Mouse (Mus musculus): Measurements from ENCODE around the gene Ceacam18. TPM values are rescaled to one million over a fixed set of nuclear protein-coding genes. Genes with fewer than 3 reads are reported as not detected.

Gene Ceacam18
- total RNA-seq (2021), result not detected
- long read RNA-seq, experiment 1, result 0 reads
- long read RNA-seq, experiment 2, result 0 reads

DNA sequence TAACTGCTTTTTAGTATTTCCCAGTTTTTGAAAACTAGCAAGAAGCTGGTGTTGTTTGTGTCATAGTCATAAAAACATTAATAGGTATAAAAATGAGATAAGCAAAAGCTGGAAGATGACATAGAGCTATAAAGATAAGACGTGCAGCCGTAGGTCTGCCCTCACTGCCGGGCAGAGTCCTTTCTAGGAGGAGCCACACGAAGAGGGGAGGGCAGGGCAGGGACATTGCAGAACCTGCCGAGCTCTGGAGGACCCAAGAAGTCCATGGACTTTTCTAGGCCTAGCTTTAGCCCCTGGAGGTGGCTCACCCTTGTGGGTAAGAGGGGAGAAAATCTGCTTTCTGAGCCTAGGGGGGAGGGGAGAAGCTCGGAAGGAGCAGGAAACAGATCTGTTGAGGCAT is at the start of gene Ceacam18:
Ceacam18 (plus strand) TSS at position 208 of the 400 bp plus-strand sequence.
- no peak for DNase-seq (ENCODE audit: low spot score)

DNA sequence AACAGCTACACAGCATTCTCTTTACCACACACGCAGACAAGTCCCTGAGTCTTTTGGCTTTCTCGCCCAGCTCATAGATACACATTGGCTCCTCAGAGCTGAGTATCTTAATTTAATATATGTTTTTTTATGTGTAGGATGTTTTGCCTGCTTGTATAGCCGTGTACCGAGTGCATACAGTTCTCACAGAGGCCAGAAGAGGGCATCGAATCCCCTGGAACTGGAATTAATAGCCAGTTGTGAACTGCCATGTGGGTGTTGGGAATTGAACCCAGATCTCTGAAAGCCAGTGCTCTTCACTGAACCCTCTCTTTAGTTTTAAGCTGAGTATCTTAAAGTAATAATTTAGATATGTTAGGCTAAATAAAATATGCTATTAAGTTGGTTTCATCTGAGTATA is 49.7 kb upstream of the Ceacam18 start:
- DNase-seq (ENCODE audit: low spot score), result no peak

DNA sequence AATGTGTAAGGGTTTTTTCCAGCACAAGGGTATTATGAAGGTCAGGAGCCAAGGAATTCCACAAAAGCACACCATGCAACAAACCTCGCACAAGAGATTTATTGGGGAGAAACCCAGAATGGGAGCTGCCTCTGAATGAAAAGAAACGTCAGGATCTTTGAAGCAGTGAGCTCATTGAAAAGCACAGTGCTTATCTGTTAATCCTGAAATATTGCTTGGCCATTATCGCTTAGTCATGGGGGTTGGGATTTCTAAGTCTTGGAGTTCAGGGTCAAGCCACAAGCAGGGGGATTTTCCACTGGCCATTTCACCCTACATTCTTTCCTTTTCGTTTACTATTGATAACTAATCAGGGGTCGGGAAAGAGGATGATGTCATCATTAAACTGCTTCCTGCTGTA is 32.6 kb upstream of the Ceacam18 start:
- no peak for DNase-seq (ENCODE audit: low spot score)

DNA sequence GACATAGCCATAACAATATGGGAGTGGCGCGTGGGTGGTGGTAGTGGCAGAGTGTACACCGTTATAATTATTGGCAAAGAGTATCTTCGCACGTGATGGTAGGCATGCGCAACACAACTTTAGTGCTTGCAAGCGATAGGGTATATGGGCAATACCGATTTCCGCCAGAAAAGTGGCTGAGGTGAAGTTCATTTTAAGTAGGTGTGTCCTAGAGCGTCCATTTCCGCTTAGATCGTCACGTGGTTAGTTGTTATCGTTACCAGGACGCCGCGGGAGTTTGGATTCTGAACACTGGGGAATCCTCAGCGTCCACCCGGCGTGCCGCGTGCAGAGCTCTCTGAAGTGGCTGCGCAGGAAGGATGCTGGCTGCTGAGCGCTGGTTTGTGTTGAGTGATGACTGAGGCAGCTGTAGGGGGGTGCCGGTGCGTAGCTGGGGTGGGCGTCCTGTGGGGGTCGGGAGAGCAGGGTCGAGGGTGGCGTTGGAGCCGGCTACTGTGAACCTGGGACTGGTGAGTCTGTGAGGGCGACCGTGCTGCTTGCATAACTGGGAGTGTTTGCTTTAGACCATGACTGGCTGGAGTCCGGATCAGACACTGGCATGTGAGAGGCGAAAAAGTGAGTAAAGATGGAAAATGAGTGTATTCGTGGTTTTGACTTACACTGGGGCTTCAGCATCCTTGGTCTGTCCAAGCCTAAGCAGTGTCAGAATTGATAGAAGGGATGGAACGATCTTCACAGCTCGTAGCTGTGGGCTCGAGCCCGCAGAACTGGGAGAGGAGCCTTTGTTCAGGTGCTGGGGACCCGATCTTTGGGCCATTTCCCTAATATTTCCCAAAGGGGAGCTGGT is 27.4 kb upstream of the Ceacam18 start, which contains the start of gene Zfp819:
Zfp819 (plus strand) TSS at position 274 of the 847 bp plus-strand sequence.
- peak; percentile 33 for DNase-seq (ENCODE audit: low spot score)

DNA sequence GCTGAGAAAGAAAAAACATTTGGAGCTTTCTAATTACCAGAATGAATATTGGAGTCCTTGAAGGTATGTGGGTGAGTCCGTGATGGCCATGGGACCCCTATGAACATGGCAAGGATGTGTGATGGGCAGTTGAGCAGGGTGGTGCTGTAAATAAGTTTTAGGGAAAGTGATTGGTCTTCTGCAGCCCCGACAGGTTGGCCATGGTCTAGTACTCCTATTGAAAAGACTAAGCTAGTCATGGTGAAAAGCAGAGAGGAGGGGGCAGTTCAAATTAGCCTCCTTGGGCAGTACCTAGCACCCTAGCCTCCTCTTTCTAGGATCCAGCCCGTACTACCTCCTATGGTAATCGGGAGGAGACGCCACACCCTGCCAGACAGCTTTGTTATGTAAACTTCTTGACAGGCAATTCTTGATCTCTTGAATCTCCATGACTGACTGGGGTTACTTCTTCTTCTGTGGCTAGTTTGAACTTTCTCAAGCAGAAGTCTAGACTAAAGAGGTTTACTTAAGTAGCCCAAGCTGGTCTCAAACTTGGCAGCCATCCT is 26.7 kb upstream of the Ceacam18 start:
- DNase-seq (ENCODE audit: low spot score), result no peak

DNA sequence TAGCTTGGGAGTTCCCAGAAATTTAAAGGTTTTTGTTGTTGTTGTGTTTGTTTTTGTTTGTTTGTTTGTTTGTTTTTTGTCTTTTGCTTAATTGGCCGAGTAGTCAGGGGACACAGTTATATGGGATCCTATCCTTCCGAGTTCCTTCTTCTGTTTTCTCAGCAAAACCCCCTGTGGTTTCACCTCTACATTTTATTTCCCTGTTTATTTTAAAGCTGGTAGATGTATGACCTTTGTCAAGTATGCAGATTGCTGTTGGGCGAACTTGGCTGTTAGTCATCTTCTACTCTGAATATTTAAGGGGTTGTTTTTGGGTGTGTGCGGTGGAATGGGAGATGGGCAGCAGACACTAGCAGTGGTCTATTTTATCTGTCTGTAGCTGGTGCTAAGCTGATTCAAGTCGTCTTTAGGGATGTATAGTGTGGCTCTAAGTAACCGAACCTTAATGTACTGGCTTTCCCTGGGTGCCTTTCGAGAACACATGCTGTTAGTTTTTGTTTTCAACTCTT is 26.1 kb upstream of the Ceacam18 start:
- DNase-seq (ENCODE audit: low spot score), result no peak

DNA sequence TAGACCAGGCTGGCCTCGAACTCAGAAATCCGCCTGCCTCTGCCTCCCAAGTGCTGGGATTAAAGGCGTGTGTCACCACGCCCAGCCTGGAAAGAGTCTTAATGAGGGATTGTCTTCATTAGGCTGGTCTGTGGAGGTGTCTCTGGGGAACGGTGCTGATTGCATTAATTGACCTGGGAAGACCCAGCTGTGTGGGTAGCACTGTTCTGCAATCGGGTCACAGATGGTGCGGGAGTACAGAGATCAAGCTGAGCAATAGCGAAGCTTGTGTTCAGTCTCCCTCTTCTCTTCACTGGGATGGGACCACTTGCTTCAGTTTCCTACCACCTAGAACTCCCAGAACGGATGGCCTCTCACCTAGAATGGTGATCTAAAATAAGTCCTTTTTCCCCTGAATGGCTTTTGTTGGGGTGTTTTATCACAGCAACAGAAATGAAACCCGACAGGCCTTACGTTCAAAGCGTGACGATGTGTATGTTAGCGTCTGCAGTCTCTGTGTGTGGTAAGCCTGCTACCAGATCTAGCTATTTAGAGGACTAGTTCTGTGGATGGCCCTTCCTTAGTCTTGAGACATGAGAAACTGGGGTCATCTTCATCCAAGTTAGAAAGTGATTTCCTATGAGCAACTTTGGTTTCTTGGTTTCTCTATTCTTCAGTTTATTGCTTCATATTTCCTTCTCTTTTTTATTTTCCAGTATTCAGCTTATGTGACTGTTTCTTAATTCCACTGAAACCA is 20.5 kb upstream of the Ceacam18 start:
- DNase-seq (ENCODE audit: low spot score), result no peak

DNA sequence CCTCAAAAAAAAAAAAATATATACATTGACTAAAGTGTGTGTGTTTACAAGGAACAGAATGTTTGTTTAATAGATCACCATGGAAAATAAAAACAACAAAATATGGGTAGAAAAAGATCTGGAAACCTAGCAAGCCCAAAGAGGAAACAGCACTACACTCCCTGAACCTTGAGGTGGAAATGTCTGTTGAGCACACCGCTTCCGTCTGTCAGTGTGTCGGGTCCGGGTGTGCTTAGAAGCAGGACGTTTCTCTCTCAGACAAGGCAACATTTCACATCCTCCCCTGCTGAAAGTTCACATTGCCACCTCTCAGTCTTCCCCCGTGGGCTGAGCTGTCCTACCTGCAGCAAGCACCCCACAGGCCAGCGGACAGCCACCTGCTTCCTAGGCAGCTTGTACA is 11.6 kb upstream of the Ceacam18 start:
- no peak for DNase-seq (ENCODE audit: low spot score)

DNA sequence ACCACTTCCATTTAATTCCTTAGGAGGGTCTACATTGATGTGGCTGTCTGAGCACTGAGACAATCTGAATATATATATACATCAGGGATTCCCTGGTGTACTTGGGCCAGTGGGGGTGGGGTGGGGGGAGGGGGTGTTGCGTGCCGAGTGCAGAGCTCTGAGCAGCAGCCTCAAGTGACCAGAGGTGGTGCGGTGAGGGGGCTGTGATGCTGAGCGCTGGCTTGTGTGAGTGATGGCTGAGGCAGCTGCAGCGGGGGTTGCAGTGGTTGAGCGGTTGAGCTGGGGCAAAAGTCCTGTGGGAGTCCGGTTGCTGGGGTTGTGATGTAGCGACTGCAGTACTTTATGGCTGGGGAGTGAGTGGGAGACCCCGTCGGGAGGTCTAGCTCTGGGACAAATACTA is 10.7 kb upstream of the Ceacam18 start:
- DNase-seq (ENCODE audit: low spot score), result no peak

DNA sequence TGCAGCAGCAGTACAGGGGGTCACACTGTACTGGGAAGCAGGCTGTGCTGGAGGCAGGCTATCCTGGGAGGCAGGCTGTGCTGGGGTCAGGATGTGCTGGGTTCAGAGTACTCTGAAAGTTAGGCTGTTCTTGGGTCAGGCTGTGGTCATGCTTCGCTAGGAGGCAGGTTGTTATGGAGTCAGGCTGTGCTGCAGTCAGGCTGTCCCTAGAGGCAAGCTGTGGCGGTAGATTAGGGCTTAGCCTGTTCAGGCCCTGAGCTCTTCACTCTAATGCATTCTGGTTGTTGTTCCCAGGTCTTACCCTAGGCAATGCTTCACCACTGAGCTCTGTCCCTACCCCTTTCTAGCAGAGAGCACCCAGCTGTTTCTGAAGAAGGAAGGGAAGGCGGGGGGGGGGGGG is 9.4 kb upstream of the Ceacam18 start:
- no peak for DNase-seq (ENCODE audit: low spot score)

DNA sequence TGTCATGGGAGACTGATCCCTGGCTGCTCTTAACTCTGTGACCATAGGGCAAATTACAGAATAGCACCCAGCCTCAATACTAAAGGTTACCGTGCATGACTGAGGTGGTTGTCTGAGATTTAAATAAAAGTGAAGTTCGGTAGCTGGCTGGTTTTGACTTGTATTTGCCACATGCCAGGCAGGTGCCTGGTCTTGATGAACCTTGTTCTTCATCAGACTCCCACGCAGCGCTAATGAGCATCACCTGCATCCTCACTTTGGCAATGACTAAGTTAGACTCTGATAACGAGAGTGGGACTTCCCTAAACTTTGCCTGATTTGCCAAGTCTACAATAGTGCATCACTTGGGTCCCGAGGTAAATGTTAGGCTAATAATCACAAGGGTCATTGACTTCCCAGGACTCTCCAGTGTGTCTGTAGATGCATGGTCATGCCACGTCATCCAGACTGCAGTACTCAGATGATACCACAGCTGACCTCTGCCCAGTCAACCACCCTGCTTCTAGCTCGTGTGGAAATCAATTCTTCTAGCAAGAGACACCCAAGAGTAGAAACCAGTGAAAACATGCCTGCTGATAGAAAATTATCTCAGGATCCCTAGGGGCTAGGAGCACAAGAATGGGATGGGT is 8.6 kb upstream of the Ceacam18 start:
- DNase-seq (ENCODE audit: low spot score), result no peak

DNA sequence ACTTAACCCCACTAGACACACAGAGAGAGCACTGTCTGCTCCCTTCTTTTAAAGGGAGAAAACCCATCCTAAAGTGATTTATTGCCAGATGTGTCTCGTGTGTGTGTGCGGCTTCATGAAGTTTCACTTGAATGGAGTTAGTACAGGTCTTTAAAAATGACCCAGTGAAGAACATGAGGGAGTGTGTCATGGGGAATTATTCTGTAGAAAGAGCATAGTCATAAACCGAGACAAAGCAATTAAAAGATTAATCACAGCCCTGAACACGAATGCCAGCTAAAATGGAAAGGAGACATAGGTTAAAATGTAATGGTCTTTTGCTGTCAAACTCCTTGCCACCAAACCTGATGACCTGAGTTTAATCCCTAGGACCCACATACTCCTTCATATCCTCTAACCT is 567 bp upstream of the Ceacam18 start:
- DNase-seq (ENCODE audit: low spot score), result no peak

DNA sequence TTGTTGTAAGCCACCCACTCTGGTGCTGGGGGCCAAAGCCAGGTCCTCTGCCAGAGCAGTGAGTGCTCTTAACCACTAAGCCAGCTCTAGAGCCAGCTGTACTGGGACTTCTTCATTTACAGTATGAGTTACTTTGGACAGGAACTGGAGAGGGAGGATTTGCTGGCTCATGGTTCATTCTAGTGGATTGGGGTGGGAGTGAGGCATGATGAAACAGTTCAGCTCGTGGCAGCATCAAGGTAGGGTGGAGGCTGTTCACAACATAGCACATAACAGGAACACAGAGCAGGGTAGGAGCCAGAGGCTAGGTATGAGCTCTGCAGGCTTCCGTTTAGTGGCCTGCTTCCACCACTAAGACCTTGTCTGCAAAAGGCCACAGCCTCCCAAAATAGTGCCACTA is 1.7 kb downstream of the Ceacam18 start:
- DNase-seq (ENCODE audit: low spot score), result no peak

DNA sequence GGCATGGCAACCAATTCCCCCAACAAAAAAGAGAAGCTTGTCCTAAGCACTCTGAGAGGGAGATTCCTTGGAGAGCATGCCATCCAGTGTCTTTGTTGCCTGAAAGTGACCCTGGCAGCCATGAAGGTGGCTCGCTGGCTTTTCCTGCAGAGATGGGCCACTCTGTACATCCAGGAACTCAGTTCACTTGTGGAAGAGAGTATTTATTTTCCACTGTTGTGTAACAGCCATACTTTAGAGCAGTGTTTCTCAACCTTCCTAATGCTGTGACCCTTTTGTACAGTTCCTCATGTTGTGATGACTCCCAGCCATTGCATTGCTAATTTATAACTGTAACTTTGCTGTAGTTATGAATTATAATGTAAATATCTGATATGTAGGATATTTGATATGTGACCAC is 2.6 kb downstream of the Ceacam18 start:
- DNase-seq (ENCODE audit: low spot score), result no peak

DNA sequence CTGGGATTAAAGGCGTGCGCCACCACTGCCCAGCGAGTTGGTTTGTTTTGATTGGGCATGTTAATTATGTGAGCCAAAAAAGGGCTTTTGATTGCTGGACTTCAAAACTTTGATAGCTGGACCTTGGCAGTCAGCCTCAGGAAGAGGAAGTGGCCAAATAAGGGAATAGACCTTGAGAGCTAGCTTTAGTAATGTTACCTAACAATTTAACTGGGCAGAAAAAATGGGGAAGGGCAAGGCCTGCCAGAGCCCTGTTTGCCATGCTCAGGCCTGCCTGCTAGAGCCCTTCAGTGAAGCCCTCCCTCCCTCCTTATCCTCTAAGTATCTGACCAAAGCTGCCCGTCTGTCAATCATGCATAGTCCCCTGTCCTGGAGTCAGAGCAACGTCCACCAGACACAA is 8.1 kb downstream of the Ceacam18 start:
- DNase-seq (ENCODE audit: low spot score), result no peak

DNA sequence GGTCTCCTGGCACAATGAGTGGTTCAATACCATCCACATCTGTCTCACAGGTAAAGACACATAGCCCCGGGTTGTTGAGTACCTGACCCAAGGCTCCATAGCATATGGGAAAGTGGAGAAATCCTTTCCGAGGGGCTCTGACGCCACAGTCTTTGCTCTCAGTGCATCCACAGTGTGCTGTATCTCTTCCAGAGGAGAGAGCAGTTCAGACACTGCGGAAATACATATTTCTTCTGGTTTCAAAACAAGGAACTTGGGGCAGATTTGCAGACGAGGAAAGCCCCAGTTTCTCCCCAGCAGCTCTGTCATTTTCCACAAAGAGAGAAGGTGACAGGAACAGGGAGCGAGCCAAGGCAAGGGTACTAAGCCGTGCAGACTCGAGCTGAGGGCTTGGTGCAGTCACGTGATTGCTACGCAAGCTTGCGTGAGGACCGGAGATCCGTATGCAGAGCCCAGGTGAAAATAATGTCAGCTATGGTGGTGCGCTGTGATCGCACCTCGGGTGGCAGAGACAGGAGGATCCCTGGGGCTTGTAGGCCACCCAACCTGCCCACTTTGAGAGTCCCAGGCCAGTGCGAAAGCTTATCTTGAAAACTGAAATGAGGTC is 8.6 kb downstream of the Ceacam18 start:
- DNase-seq (ENCODE audit: low spot score), result no peak

DNA sequence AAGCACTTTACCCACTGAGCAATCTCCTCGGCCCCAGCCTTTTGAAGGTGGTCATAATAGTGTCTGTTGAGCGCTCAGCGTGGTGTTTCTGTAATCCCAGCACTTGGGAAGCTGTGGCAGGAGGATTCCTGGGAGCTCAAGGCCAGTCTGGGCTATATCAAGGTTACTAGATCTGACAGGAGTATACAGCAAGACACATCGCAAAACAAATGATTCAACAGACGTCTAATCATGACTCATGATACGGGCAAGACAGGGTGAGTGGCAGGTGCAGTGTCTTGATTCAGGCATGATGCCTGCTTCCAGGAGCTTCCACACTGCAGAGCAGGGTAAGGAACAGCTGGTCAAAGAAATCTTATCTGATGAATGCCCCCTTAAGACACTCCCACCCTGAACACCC is 18.2 kb downstream of the Ceacam18 start:
- no peak for DNase-seq (ENCODE audit: low spot score)

DNA sequence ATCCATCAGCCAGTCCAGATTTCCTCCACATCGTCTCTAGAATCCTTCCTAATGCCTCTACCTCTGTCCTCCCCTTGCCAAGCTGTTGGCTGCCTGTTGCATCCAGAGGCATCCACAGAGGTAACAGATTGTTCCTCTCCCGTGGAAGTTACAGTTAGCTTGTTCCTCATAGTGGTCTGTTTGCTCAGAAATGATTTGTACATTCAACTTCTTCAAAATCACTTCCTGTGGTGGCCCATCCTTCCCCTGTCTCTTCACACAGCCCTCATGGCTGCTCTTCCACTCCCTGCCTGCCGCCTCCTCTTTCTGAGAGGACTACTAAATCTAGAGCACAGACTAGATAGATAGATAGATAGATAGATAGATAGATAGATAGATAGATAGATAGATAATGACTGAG is 20.0 kb downstream of the Ceacam18 start:
- no peak for DNase-seq (ENCODE audit: low spot score)

DNA sequence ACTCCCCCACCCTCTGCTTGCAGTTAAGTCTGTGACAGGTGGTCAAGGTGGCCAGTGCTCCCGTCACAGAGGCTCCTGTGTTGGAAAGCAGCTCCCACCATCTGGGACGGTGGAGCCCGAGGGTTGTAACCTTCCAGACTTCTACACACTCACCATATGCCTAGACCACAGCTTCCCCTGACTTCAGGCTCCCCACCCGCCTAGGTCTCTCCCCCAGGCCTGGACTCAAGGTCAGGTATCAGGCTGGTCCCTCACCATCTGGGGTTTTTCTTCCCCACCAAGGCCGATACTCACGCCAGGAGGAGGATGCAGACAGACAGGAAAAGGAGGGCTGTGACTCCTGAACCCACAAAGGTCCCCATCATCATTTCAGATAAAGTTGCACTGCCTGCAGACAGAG is 21.7 kb downstream of the Ceacam18 start:
- DNase-seq (ENCODE audit: low spot score), result no peak

DNA sequence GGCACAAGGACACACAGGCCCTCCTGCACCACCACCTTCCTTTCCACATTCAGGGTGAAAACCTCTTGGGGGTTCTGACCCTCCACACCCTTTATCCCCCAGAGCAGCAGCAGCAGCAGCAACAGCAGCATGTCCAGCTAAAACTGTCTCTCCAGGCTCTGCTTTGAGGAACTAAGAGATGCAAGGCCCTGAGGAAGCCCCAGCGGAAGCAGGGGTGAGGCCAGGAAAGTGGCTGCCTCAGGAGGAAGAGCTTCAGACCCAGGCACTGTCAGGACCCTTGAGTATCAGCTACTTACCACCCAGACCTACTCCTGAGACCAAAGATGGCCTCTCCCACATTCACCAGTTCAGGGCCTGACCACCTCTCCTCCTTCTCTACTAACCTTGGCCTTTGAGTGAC is 25.5 kb downstream of the Ceacam18 start, which contains the start of gene Siglece:
Siglece (minus strand) TSS at position 160 of the 400 bp plus-strand sequence.
- no peak for DNase-seq (ENCODE audit: low spot score)

DNA sequence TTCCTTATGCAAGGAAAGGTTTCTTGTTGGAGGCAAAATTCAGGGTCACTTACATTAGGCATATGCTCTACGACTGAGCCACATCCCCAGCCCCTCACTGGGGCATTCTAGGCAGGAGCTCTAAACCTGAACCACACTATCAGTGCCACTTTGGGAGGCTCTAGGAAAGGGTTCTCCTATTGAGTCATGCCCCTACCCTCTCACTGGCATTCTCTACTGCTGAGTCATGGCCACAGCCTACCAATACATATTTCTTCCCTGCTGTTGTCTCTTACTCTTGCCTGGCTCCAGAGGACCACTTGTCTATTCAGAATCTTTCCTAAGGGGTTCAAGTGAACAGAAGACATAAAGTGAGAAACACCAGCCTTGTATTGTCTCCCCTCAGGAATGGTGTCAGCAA is 28.3 kb downstream of the Ceacam18 start:
- DNase-seq (ENCODE audit: low spot score), result no peak
